Mouse (Mus musculus) ovary, postnatal 36 days (tissue): ENCODE measurements at regions not wholly inside any gene's neighbourhood (a gene's known extent, or its start where the extent isn't known, plus 50 kb on each side); places are given as distances from the start of the nearest gene placed in this dataset.

Experiments used
- DNase-seq: peaks from one replicate; pipeline ENCODE4 v3.0.0; 2022; ENCODE audit warnings: low spot score, mixed read lengths

GRCm38 (mm10) chr10:125467503-125467902, 78.2 kb upstream of the Slc16a7 start:
- no peak for DNase-seq

GRCm38 (mm10) chr10:125488350-125488749, 99.1 kb upstream of the Slc16a7 start:
- DNase-seq: no peak

DNA sequence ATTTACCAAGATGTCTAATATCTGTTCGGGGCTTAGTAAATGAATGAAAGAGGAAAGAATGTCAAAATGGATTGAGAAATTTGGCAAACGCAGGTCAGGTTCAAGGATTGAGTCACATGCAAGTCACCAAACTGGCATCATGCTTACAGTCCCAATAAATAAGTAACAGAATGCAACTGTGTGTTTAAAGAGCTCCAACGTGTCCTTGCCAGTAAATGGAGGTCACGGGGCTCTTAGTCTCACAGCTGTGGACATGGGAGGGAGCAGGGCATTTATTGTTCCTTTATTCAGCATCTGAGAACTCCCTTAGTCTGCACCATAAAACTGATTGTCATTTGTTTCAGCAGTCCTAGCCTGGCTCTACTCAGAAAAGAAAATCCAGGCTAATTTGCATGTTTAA, 101.1 kb upstream of the Slc16a7 start:
- no peak for DNase-seq

DNA sequence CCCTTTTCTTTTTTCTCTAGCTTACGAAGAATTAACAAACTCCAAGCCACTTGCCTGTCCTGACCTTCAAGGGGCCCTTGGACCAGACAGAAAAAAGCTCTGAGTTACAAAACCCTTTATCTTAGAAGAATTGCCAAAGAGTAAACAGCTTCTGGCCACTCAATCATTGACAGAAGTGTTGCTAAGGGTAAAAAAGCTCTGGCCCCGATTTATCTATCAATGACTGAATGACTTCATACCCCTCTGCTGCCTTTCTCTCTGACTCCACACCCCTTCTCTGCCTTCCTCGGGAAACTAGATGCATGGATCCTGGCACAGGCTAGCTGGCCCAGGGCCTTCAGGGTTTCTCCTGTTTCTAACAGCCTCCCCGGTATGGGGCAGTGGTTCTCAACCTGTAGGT, 105.2 kb upstream of the Slc16a7 start:
- no peak for DNase-seq

DNA sequence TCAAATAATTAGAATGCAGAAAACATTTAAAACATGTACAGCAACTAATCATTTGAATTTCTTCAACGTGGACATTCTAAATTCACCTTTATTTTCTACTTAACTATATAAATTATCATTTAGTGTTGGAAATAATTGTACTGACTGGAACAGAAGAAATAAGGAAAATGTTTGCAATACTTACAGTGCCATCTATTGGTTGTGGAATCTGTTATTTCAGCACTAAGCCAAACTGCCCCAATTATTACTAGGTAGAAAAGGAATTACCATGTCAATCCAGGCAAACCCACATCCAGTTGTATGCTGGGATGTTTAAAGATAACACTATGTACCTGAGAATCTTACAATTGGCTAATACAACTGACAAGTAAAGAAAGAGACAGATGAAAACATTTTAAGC, 109.1 kb upstream of the Slc16a7 start:
- no peak for DNase-seq

DNA sequence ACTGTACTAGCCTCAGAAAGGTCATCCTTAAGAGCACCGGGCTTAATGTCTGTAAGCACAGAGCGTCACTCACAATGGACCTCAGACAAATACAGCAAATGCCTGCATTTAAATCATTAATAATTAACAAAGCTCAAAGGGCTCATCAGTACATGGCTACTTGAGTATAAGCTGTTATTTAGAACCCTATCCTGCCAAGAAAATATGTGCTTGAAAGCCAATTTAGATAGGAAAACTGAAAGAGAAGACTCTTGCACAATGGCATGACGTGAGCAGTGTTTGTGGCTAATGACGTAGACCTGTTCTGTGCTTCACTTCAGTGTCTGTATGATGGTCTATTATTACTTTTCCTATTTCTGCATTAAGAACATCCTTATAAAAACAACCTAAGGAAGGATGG, 111.1 kb upstream of the Slc16a7 start:
- DNase-seq: no peak

DNA sequence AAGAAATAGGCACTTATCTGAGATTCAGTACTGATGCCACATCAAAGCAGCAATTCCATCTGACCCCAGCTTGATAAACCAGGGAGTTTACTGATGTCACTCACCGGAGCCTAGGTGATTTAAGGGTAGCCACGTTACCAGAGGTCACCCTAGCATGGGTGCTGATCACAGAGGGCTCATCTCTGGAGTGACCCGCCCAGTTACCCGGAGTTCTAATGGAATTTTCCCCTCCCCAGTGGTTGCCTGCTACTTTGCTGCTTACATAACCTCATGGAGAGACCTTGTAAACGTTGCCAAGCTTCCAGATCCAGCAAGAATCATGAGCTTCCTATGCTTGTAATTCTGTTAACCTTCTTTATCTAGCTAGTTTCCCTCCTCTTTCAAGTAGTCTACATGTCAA, 125.8 kb upstream of the Slc16a7 start:
- DNase-seq: no peak

DNA sequence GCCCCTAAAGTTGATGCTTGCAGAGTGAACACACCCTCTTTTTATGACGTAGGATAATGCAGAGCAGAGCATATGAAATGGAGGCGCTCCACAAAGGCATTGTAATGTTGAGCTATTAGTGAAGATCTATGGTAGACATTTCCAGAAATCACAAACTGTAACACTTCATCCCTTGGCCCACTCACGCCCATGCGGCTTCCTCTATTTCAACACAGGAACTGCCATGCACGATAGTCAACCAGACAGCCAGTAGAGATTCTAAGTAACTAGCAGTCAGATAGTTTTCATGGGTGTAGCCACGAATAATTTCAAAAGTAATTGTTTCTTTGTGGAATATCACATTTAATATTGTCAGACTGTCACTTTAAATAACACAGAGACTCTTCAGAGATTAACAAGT, 141.6 kb upstream of the Slc16a7 start:
- DNase-seq: no peak

DNA sequence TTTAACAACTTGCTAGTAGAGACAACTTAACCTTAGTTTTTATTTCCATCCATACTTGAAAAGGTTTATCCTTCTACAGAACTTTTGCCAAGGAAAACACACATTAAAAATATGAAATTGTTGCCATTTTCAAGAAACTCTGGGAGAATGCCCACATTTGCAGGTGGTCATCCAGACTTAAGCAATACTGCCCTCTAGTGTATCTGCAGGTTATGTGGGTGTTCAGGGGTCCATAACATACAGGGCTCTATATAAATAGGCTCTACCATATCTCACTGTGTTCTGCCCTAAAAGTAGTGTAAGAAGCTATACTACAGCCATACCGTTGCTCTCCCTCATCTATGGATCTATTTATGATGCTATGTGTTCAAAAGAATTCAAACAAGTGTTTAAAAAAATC, 149.1 kb upstream of the Slc16a7 start:
- no peak for DNase-seq

- DNase-seq: no peak
Measured at GRCm38 (mm10) chr10:125586489-125587147, 197.4 kb upstream of the Slc16a7 start.

GRCm38 (mm10) chr10:125593006-125593405, 203.7 kb upstream of the Slc16a7 start:
- DNase-seq: no peak

GRCm38 (mm10) chr10:125607787-125608617, 218.7 kb upstream of the Slc16a7 start:
- no peak for DNase-seq

DNA sequence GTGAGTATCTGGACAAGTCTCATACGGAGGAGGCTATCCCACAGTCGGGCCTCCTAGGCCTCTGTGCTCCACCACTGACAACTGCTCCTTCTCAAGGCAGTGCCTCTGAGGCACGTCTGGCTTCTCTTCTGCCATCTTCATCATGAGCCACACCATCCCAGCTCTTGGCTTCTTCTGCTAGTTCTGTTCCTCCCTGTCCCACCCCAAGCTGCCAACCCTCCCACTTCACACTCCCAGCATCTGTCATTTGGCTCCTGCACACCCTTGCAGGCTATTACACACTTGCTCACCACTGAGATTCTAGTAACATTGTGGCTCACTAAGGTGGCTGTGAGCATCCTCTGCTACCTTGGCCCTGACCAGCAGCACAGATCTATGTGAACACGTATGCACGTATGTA, 221.1 kb upstream of the Slc16a7 start:
- no peak for DNase-seq

- no peak for DNase-seq
Measured at GRCm38 (mm10) chr10:125612773-125613172, 223.5 kb upstream of the Slc16a7 start.

- no peak for DNase-seq
Measured at GRCm38 (mm10) chr10:125621376-125621775, 232.1 kb upstream of the Slc16a7 start.

DNA sequence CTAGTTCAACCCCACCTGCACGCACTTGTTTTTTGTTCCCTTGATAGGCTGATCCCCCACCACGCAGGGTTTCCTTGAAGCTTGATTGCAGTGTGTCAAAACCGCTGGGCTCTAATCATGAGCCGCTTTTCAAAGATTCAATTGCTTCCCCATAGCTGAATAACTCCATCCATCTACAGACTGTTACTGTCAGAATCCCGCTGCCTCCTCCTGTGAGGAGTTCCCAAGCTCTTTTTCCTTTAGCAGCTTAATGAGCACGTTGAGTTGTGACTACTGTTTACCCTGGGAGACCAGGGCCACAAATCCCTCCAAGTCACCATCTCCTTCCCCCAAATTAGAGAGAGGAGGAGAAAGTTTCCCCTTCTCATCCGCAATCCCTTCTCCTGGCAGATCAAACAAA, 234.6 kb upstream of the Slc16a7 start:
- no peak for DNase-seq

GRCm38 (mm10) chr10:125667906-125668305, 278.6 kb upstream of the Slc16a7 start:
- DNase-seq: no peak

DNA sequence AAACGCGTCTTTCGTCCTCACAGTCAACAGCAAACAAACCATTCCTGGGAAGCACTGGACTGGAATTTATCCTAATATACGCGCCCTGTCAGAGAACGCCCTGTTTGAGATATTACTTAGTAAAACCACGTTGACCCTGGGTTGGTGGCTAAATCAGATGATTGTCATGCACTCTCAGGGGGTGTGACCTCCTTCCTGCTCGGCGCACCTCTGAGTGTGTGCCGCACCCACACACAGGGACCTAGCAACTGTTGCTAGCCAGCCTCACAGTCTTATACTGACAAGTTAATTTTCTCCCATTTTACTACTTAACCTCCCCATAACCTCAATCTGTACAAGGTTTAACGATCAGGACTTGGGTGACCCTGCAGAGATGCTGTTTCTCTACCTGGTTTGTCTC, 284.4 kb upstream of the Slc16a7 start:
- DNase-seq: no peak

DNA sequence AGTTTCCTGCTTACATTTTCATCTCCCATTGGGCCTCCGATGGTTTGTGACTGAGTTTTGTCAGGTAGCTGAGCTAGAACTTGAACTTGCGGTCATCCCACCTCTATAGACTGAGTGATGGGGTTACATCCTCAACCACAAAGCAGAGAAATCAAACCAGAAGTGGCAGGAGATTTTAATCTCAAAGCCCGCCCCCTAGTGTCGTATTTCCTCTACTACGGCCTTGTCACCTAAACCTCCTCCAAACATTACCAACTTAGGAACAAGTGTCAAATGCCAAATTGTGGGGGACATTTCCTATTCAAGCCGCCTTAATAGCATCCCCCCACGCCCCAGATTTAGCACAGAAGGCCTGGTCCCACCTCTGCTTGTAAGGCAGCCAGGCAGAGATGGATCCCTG, 286.3 kb upstream of the Lrig3 start:
- DNase-seq: no peak

DNA sequence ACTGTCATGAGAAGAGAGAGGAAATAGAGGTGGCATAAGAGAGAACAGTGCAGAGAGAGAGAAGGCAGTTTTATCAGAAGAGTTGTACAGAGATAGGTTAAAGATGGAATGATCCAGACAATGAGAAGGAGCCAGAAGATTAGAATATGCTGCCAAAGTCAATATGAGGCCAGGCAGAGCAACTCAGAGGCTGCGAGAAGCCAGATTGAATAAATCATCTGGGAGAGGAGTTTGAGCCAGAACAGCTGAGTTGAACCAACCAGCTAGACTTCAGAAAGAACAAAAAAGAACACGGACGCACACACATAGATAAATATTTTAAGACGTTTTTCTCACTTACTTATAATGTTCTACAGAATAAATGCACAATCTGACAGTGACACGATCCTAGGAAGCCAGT, 280.8 kb upstream of the Lrig3 start:
- no peak for DNase-seq

DNA sequence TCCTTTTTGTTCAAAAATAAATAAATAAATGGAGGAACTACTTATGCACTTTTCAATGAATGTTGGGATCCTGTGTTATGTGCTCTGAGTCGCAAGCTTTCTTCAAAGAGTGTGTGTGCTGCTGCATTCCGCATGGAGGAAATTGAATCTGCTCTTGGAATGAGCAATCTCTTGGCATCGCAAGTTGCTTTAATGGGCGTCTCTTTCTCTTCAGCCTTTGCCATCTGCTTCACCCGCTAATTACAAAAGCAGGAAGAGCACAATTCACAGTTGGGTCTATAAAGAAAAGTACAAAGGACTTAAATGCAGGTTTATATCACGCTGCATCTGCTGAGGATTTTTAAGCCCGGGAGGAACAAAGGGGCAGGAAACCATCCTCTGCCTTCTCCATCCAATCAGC, 272.5 kb upstream of the Lrig3 start:
- DNase-seq: no peak

DNA sequence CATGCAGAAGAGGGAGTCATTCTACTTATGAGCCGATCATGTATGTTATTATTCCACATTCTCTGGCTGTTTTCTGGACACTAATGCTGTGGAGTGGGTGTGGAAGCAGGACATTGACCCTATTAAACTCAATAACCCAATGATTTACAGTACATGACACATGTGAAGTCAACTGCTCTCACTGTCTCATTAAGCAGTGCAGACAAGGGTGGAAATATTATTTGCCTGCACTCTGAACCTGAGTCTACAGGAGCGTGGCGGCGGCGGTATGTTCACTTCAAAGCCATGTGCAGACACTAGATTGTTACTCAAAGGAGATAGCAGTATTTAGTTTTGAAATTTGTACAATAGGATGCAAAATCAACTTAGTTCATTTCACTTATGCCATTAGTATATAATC, 269.8 kb upstream of the Lrig3 start:
- DNase-seq: no peak

- peak; percentile 57 for DNase-seq
Measured at GRCm38 (mm10) chr10:125725077-125725680, 240.8 kb upstream of the Lrig3 start.
